Mouse (Mus musculus): ENCODE measurements around the gene Ms4a4b. TPM values are rescaled to one million over a fixed set of nuclear protein-coding genes. Genes with fewer than 3 reads are reported as not detected.
"Not testable (repeated sequence)": the region's sequence is repeated elsewhere in the genome, so short reads cannot be mapped to it uniquely, and the experiment has no call there.

Gene Ms4a4b
- polyA plus RNA-seq (2014; fragmentation: Nextera tagmentation; extraction: Ambion mirVana) = not detected in 2 replicates

DNA sequence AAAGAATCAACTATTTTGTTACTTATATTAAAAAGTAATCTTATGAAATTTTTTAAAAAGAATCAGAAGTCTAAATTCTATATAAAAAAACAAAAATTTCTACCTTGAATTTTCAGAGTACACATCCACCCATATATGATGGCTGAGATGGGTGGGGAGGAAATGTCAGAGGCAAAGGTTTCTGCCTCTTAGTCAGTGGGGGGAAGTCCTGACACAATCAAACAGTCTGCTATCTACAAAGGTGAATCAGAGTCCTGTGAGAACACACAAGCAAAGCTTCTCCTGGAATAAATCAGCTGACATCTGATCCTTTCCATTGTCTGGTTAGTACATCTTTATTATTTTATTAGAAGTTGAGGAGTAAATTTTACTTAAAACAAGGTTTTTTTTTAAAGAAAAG, at the start of gene Ms4a4b:
Ms4a4b (plus strand) TSS at position 216 of the 400 bp plus-strand sequence.
- ATAC-seq (ENCODE audit: insufficient number of reproducible peaks, low FRiP score, low TSS enrichment, low read depth) (no peak), DNase-seq (ENCODE audit: low spot score) (no peak)
- no peaks in the 10 kb centered on the region for H3K36me3 ChIP-seq (ENCODE audit: control insufficient read depth, insufficient read depth, low read length)

DNA sequence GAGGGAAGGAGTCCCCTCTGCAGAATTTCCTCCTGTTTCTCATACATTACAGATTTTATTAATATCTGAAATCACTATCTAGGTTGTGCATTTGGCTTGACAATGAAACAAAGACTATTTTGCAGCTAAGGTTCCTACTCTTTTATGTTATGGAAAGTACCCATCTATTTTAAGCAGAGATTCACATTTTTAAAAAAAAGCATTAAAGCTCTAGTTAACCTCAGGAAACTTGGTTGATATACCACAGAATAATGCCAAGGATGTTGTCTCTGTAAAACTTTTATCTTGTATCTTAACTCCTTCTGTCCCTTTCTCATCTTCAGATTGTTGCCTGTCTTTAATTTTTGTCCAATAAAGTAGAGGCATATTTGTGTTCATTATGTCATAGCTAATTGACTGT, 47.6 kb upstream of the Ms4a4b start:
- H3K4me3 ChIP-seq (ENCODE audit: low read depth, low read length) = no peak overlapping the region
- no peaks in the 10 kb centered on the region for H3K27me3 ChIP-seq (ENCODE audit: control insufficient read depth, insufficient read depth, low read length)
- no peak for ATAC-seq (ENCODE audit: insufficient number of reproducible peaks, low FRiP score, low TSS enrichment, low read depth)
- H3K4me1 ChIP-seq (ENCODE audit: control insufficient read depth, insufficient read depth, low read length) = no peaks in the 10 kb centered on the region
- no peak overlapping the region for H3K27ac ChIP-seq (replicated peaks; ENCODE audit: low read depth, low read length)
- H3K36me3 ChIP-seq (ENCODE audit: control insufficient read depth, insufficient read depth, low read length) = no peaks in the 10 kb centered on the region
- H3K4me2 ChIP-seq (ENCODE audit: low read depth, severe bottlenecking) = no peak overlapping the region
- H3K9ac ChIP-seq (ENCODE audit: low read length) = no peak overlapping the region
- H3K9me3 ChIP-seq (ENCODE audit: control insufficient read depth, low read length) = no peaks in the 10 kb centered on the region
- no peak for DNase-seq (ENCODE audit: low spot score)

More for the DNA sequence above, at the start of gene Ms4a4b:
- Histone ChIP-seq H3K4me1 (ENCODE audit: control insufficient read depth, insufficient read depth, low read length) (no peaks in the 10 kb centered on the region), H3K27ac (replicated peaks; ENCODE audit: low read depth, low read length) (no peak within 1 kb of the TSS), H3K9ac (ENCODE audit: low read length) (no peak within 1 kb of the TSS), H3K4me3 (ENCODE audit: low read depth, low read length) (no peak within 1 kb of the TSS), H3K9me3 (ENCODE audit: control insufficient read depth, low read length) (no peaks in the 10 kb centered on the region), H3K27me3 (ENCODE audit: control insufficient read depth, insufficient read depth, low read length) (no peaks in the 10 kb centered on the region), H3K4me2 (ENCODE audit: low read depth, severe bottlenecking) (no peak within 1 kb of the TSS)

DNA sequence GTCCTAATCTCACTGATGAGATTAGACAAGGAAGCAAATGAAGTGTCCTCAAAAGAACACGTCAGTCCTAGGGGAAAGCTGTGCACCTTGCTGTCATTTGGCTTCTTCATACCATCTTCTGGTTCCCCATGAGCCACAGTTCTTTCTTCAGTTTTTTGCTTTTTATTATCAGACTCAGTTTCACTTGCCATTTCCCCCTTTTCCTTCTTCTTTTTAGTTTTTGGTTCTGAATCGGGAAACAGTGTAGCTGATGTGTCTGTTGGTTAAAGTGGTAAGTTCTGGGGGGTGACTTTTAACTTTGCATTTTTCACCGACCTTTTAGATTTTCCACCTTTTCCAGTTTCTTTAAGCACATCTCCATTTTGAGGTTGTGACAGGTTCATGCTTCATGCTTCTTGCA, 38.8 kb upstream of the Ms4a4b start, which contains the start of gene Ms4a4c:
Ms4a4c (plus strand) TSS at position 244 of the 400 bp plus-strand sequence.
- H3K27me3 ChIP-seq (ENCODE audit: control insufficient read depth, insufficient read depth, low read length) = no peaks in the 10 kb centered on the region
- H3K4me2 ChIP-seq (ENCODE audit: low read depth, severe bottlenecking) = no peak within 1 kb of the TSS
- DNase-seq (ENCODE audit: low spot score) (no peak), ATAC-seq (ENCODE audit: insufficient number of reproducible peaks, low FRiP score, low TSS enrichment, low read depth) (no peak)
- 85% methylated on average over 3 of the region's 3 CpGs for WGBS
- H3K27ac ChIP-seq (replicated peaks; ENCODE audit: low read depth, low read length) = no peak within 1 kb of the TSS
- H3K9me3 ChIP-seq (ENCODE audit: control insufficient read depth, low read length) = no peaks in the 10 kb centered on the region
- no peaks in the 10 kb centered on the region for H3K4me1 ChIP-seq (ENCODE audit: control insufficient read depth, insufficient read depth, low read length)
- H3K9ac ChIP-seq (ENCODE audit: low read length) = no peak within 1 kb of the TSS
- no peak within 1 kb of the TSS for H3K4me3 ChIP-seq (ENCODE audit: low read depth, low read length)
- H3K36me3 ChIP-seq (ENCODE audit: control insufficient read depth, insufficient read depth, low read length) = no peaks in the 10 kb centered on the region

DNA sequence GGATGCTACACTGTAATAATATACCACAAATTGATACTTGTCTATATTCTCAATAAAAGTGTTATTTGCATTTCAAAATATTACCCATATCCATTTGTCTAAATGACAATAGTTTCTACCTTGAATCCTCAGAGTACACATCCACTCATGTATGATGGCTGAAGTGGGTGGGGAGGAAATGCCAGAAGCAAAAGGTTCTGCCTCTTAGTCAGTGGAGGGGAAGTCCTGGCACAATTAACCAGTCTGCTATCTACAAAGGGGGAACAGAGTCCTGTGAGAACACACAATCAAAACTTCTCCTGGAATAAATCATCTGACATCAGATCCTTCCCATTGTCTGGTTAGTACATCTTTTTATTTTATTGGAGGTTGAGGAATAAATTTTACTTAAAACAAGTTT, 35.9 kb upstream of the Ms4a4b start:
- no peak for ATAC-seq (ENCODE audit: insufficient number of reproducible peaks, low FRiP score, low TSS enrichment, low read depth)
- Histone ChIP-seq H3K4me3 (ENCODE audit: low read depth, low read length) (no peak overlapping the region), H3K4me2 (ENCODE audit: low read depth, severe bottlenecking) (no peak overlapping the region), H3K27ac (replicated peaks; ENCODE audit: low read depth, low read length) (no peak overlapping the region), H3K9me3 (ENCODE audit: control insufficient read depth, low read length) (no peaks in the 10 kb centered on the region), H3K36me3 (ENCODE audit: control insufficient read depth, insufficient read depth, low read length) (no peaks in the 10 kb centered on the region), H3K4me1 (ENCODE audit: control insufficient read depth, insufficient read depth, low read length) (no peaks in the 10 kb centered on the region), H3K27me3 (ENCODE audit: control insufficient read depth, insufficient read depth, low read length) (no peaks in the 10 kb centered on the region), H3K9ac (ENCODE audit: low read length) (no peak overlapping the region)
- DNase-seq (ENCODE audit: low spot score) = no peak

DNA sequence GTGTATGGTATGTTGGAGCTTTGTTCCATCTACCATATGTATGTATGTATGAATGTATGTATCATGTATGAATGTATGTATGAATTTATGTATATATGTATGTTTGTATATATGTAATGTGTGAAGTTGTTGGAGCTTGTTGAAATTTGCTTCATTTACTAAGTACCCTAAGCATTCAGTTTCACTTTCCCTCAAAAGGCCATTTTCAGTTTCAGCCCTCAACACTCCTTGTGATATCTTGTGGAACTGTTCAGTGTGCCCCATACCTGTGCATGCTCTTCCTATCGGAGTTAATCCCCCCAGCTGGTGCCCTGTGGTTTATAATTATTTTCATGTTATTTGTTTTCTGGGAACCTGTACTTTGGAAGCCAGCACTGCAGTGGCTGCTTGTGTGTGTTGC, 34.8 kb upstream of the Ms4a4b start:
- Histone ChIP-seq H3K27me3 (ENCODE audit: control insufficient read depth, insufficient read depth, low read length) (no peaks in the 10 kb centered on the region), H3K27ac (replicated peaks; ENCODE audit: low read depth, low read length) (no peak overlapping the region), H3K4me1 (ENCODE audit: control insufficient read depth, insufficient read depth, low read length) (no peaks in the 10 kb centered on the region), H3K4me2 (ENCODE audit: low read depth, severe bottlenecking) (no peak overlapping the region), H3K36me3 (ENCODE audit: control insufficient read depth, insufficient read depth, low read length) (no peaks in the 10 kb centered on the region), H3K9ac (ENCODE audit: low read length) (no peak overlapping the region), H3K9me3 (ENCODE audit: control insufficient read depth, low read length) (no peaks in the 10 kb centered on the region), H3K4me3 (ENCODE audit: low read depth, low read length) (no peak overlapping the region)
- ATAC-seq (ENCODE audit: insufficient number of reproducible peaks, low FRiP score, low TSS enrichment, low read depth) (no peak), DNase-seq (ENCODE audit: low spot score) (no peak)
- 80% methylated on average over 1 of the region's 1 CpGs for WGBS

DNA sequence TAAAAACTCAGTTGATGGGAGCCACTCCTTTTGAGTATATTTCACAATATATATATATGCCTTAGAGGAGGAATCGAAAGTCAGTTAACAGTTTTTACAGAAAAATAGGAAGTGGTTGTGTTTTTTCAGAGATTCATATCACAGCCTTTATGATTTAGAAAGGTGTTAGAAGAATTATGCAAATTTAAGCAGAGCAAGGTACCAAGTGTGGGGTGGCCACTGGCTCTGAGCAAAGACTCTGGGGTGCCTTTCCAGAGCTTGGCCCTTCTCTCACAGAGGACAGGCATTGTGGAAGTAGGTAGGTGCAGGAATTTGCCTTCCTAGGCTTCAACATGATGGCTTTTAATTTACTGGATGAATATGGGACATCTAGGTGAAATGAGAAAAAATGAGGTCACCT, 31.7 kb upstream of the Ms4a4b start:
- ATAC-seq (ENCODE audit: insufficient number of reproducible peaks, low FRiP score, low TSS enrichment, low read depth) (no peak), DNase-seq (ENCODE audit: low spot score) (no peak)
- no peaks in the 10 kb centered on the region for H3K27me3 ChIP-seq (ENCODE audit: control insufficient read depth, insufficient read depth, low read length)
- H3K4me1 ChIP-seq (ENCODE audit: control insufficient read depth, insufficient read depth, low read length) = no peaks in the 10 kb centered on the region
- H3K27ac ChIP-seq (replicated peaks; ENCODE audit: low read depth, low read length) = no peak overlapping the region
- H3K9ac ChIP-seq (ENCODE audit: low read length) = no peak overlapping the region
- no peak overlapping the region for H3K4me2 ChIP-seq (ENCODE audit: low read depth, severe bottlenecking)
- 91% methylated on average over 1 of the region's 1 CpGs for WGBS
- H3K4me3 ChIP-seq (ENCODE audit: low read depth, low read length) = no peak overlapping the region
- H3K36me3 ChIP-seq (ENCODE audit: control insufficient read depth, insufficient read depth, low read length) = no peaks in the 10 kb centered on the region
- no peaks in the 10 kb centered on the region for H3K9me3 ChIP-seq (ENCODE audit: control insufficient read depth, low read length)

DNA sequence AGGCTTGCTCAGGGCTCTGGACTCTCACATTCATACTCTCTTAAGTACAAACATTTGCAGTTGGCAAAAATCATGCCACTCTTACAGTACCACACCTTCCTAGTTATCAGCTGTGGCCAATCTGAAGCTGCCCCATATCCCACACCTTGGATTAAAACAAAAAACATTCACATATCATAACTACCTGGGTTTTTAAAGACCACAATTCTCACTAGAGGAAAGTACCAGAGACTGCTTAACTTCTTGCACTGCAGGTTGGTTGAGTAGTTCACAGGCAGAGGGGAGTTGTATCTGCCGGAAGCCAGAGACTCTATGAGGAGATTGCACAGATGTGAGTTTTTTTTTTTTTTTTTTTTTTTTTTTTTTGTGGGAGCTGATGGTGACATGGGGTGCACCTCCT, 29.3 kb upstream of the Ms4a4b start:
- 97% methylated on average over 1 of the region's 1 CpGs for WGBS
- H3K9ac ChIP-seq (ENCODE audit: low read length) = no peak overlapping the region
- H3K27ac ChIP-seq (replicated peaks; ENCODE audit: low read depth, low read length) = no peak overlapping the region
- H3K4me2 ChIP-seq (ENCODE audit: low read depth, severe bottlenecking) = no peak overlapping the region
- no peak overlapping the region for H3K4me3 ChIP-seq (ENCODE audit: low read depth, low read length)
- ATAC-seq (ENCODE audit: insufficient number of reproducible peaks, low FRiP score, low TSS enrichment, low read depth) (no peak), DNase-seq (ENCODE audit: low spot score) (no peak)
- no peaks in the 10 kb centered on the region for H3K9me3 ChIP-seq (ENCODE audit: control insufficient read depth, low read length)
- H3K4me1 ChIP-seq (ENCODE audit: control insufficient read depth, insufficient read depth, low read length) = no peaks in the 10 kb centered on the region
- no peaks in the 10 kb centered on the region for H3K27me3 ChIP-seq (ENCODE audit: control insufficient read depth, insufficient read depth, low read length)
- H3K36me3 ChIP-seq (ENCODE audit: control insufficient read depth, insufficient read depth, low read length) = no peaks in the 10 kb centered on the region

DNA sequence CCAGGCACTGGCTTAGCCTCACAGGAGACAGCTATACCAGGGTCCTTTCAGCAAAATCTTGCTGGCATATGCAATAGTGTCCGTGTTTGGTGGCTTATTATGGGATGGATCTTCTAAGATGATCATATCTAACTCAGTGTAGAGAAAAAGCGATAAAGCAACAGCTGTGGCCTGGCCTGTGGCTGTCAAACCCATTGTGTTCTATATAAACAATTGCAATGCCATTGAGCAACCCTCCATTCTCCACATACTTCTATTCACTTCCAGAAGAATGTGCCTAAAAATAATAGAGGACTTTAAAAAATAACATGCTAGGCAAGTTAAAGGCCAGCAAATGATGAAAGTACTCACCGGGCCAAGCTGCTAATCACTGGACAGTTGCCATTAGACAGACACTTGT, 27.8 kb upstream of the Ms4a4b start:
- WGBS = 74% methylated on average over 3 of the region's 3 CpGs
- Histone ChIP-seq H3K4me3 (ENCODE audit: low read depth, low read length) (no peak overlapping the region), H3K4me2 (ENCODE audit: low read depth, severe bottlenecking) (no peak overlapping the region), H3K27ac (replicated peaks; ENCODE audit: low read depth, low read length) (no peak overlapping the region), H3K4me1 (ENCODE audit: control insufficient read depth, insufficient read depth, low read length) (no peaks in the 10 kb centered on the region), H3K36me3 (ENCODE audit: control insufficient read depth, insufficient read depth, low read length) (no peaks in the 10 kb centered on the region), H3K9me3 (ENCODE audit: control insufficient read depth, low read length) (no peaks in the 10 kb centered on the region), H3K27me3 (ENCODE audit: control insufficient read depth, insufficient read depth, low read length) (no peaks in the 10 kb centered on the region), H3K9ac (ENCODE audit: low read length) (no peak overlapping the region)
- ATAC-seq (ENCODE audit: insufficient number of reproducible peaks, low FRiP score, low TSS enrichment, low read depth) (no peak), DNase-seq (ENCODE audit: low spot score) (no peak)

DNA sequence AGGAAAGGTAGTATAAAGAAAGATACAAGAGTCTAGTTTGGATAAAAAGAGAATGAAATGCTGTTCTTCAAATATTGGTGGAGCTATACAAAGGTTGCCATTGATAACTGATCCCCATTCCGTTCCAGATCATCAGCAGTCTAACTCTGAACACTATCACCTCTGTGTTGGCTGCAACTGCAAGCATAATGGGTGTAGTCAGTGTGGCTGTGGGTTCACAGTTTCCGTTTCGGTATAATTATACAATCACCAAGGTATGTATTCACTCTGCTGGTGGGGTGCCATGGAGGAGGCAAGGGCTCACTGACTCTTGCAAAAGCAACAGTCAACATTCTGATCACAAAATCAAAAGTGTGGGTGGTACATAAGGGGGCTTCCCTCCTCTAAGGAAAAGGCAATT, 24.5 kb upstream of the Ms4a4b start:
- H3K9ac ChIP-seq (ENCODE audit: low read length); H3K4me1 ChIP-seq (ENCODE audit: control insufficient read depth, insufficient read depth, low read length); DNase-seq (ENCODE audit: low spot score); ATAC-seq (ENCODE audit: insufficient number of reproducible peaks, low FRiP score, low TSS enrichment, low read depth); H3K9me3 ChIP-seq (ENCODE audit: control insufficient read depth, low read length); H3K27me3 ChIP-seq (ENCODE audit: control insufficient read depth, insufficient read depth, low read length); H3K4me3 ChIP-seq (ENCODE audit: low read depth, low read length); H3K36me3 ChIP-seq (ENCODE audit: control insufficient read depth, insufficient read depth, low read length); H3K27ac ChIP-seq (replicated peaks; ENCODE audit: low read depth, low read length); H3K4me2 ChIP-seq (ENCODE audit: low read depth, severe bottlenecking): not testable (repeated sequence)
- WGBS = 78% methylated on average over 1 of the region's 3 CpGs
